Mouse (Mus musculus) hindbrain, postnatal 0 days (tissue): ENCODE data around the gene Atp9a. TPM values are rescaled to one million over a fixed set of nuclear protein-coding genes. Genes with fewer than 3 reads are reported as not detected.

Experiments used
- ATAC-seq: fragments of 200-750 bp; cut with Nextera tagmentation; 2 replicates; pipeline ENCODE4 v1.8.0; 2017; ENCODE audit warnings: mild to moderate bottlenecking, moderate TSS enrichment, moderate library complexity
- DNase-seq: peaks from one replicate; pipeline ENCODE4 v3.0.0-alpha.2; 2015; ENCODE audit warnings: low spot score
- H3K27ac ChIP-seq: fragments of 300-500 bp; sonication (generic); 2 replicates; pipeline ENCODE4 v1.5.1; 2014; ENCODE audit warnings: mild to moderate bottlenecking
- H3K27me3 ChIP-seq: fragments of 300-500 bp; sonication (generic); 2 replicates; pipeline ENCODE4 v1.6.1; 2014; ENCODE audit warnings: low read length, mixed read lengths; ENCODE audit not compliant: insufficient read depth
- H3K36me3 ChIP-seq: fragments of 300-500 bp; sonication (generic); 2 replicates; pipeline ENCODE4 v1.6.1; 2014; ENCODE audit warnings: low read length, mixed read lengths; ENCODE audit not compliant: insufficient read depth
- H3K4me1 ChIP-seq: fragments of 300-500 bp; sonication (generic); 2 replicates; pipeline ENCODE4 v1.6.1; 2014; ENCODE audit warnings: antibody characterized with exemption, low read length, mixed read lengths; ENCODE audit not compliant: insufficient read depth
- H3K4me2 ChIP-seq: fragments of 300-500 bp; sonication (generic); 2 replicates; pipeline ENCODE4 v1.6.1; 2014; ENCODE audit warnings: low read depth, mild to moderate bottlenecking, low read length, moderate library complexity, mixed read lengths
- H3K4me3 ChIP-seq: fragments of 300-500 bp; sonication (generic); 2 replicates; pipeline ENCODE4 v1.5.1; 2014; ENCODE audit warnings: low read length
- H3K9ac ChIP-seq: fragments of 300-500 bp; sonication (generic); replicated peaks from 2 replicates; pipeline ENCODE4 v1.6.1; 2014; ENCODE audit warnings: mild to moderate bottlenecking, low read length, moderate library complexity, mixed read lengths
- H3K9me3 ChIP-seq: fragments of 300-500 bp; sonication (generic); 2 replicates; pipeline ENCODE4 v1.6.1; 2016; ENCODE audit warnings: low read length, mixed read lengths
- CTCF ChIP-seq: IDR thresholded peaks from 2 replicates; pipeline ENCODE4 v1.5.1; 2016; ENCODE audit warnings: antibody characterized with exemption, control low read depth, low read depth
- WGBS: fragments of 180-500 bp; shearing (Covaris S2); extraction: QIAGEN DNeasy Blood & Tissue Kit; methylation state at CpG from one replicate; pipeline ENCODE4 v1.1.7; 2014; 5-methylcytosine and 5-hydroxymethylcytosine counted together
- polyA plus RNA-seq: library from polyadenylated mRNA; unstranded; fragments of >200 nt; fragmentation: Nextera tagmentation; extraction: Ambion mirVana; gene quantifications from 2 replicates; pipeline ENCODE4 v1.2.1, GENCODE M21; 2015
- total RNA-seq: library from RNA; depleted of rRNA; stranded (reverse); fragments of >200 nt; gene quantifications from 2 replicates; pipeline ENCODE4 v1.2.3, GENCODE M21; 2014

The Atp9a gene
- total and polyA plus RNA-seq, 2 experiments from 2014 or later, result 130 to 607 TPM

DNA sequence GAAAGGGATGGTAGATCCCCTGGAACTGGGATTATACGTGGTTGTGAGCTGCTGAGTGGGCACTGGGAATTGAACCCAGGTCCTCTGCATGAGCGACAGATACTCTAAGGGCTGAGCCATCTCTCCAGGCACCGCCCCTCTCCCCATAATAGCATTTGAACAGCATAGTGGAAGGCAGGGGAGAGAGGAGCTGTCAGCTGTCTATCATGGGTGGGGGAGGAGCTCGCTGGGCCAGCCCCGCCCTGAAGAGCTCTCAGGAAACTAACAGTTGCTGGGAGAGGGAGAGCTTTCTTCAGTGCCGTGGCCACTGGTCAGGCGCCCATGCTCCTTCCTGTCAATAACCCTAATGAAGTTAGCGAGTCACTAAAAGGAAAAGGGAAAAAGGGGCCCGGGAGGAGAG lies 34.4 kb downstream of the Atp9a start:
- Histone ChIP-seq H3K4me1 (no peaks in the 10 kb centered on the region), H3K9me3 (no peaks in the 10 kb centered on the region), H3K4me2 (no peak overlapping the region), H3K9ac (no peak overlapping the region), H3K27ac (no peak overlapping the region), H3K36me3 (peaks cover 27% of the 10 kb centered on the region), H3K27me3 (no peaks in the 10 kb centered on the region), H3K4me3 (no peak overlapping the region)
- no peak for TF ChIP-seq CTCF
- ATAC-seq, result no peak
- 52% methylated on average over 9 of the region's 9 CpGs for WGBS
- no peak for DNase-seq

DNA sequence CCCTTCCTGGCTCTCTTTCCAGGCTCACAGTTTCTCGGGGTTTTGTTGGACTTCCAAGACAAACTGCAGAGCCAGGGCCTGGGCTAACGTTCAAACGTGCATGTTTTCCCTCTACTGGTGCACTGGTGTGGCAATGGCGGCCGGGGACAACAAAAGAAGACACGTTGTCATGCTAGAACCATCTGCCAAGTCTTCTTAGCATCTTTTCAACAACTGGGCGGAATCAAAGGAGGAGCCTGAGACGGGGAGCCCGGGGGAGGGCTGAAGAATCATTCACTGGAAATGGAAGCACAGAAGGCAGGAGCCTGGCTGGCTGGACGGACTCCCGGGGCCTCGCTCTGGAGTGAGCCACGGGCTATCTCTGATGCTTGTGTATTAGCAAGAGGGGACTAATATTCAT lies 39.9 kb downstream of the Atp9a start:
- peak overlapping the region; percentile 67 for H3K27ac ChIP-seq
- no peak overlapping the region for H3K9ac ChIP-seq
- DNase-seq (peak; percentile 78), ATAC-seq (peak; percentile 87)
- TF ChIP-seq CTCF, result no peak
- H3K4me2 ChIP-seq, result 0 out of 2 replicates have a peak overlapping the region, but pooled peaks have one; percentile 10
- H3K4me3 ChIP-seq, result no peak overlapping the region
- 17% methylated on average over 13 of the region's 13 CpGs for WGBS
- H3K36me3 ChIP-seq, result peaks cover 23% of the 10 kb centered on the region
- H3K9me3 ChIP-seq, result no peaks in the 10 kb centered on the region
- no peaks in the 10 kb centered on the region for H3K4me1 ChIP-seq
- H3K27me3 ChIP-seq, result no peaks in the 10 kb centered on the region

- ATAC-seq (no peak), DNase-seq (no peak)
- Histone ChIP-seq H3K27ac (no peak overlapping the region), H3K36me3 (no peaks in the 10 kb centered on the region; the same call in 1 of the 2 replicates), H3K4me3 (no peak overlapping the region), H3K9me3 (no peaks in the 10 kb centered on the region), H3K4me1 (no peaks in the 10 kb centered on the region), H3K27me3 (no peaks in the 10 kb centered on the region), H3K9ac (no peak overlapping the region), H3K4me2 (no peak overlapping the region)
- no peak for TF ChIP-seq CTCF
- WGBS, result 79% methylated on average over 7 of the region's 7 CpGs
Measured at GRCm38 (mm10) chr2:168695027-168695403, 47.2 kb downstream of the Atp9a start.

GRCm38 (mm10) chr2:168694379-168695026 lies 47.7 kb downstream of the Atp9a start:
- H3K4me3 ChIP-seq, result no peak overlapping the region
- H3K36me3 ChIP-seq, result no peaks in the 10 kb centered on the region; the same call in 1 of the 2 replicates
- no peaks in the 10 kb centered on the region for H3K4me1 ChIP-seq
- ATAC-seq (0 out of 2 replicates have a peak, but pooled peaks have one; percentile 54), DNase-seq (peak; percentile 48)
- 12% methylated on average over 27 of the region's 27 CpGs for WGBS
- H3K9me3 ChIP-seq, result no peaks in the 10 kb centered on the region
- H3K4me2 ChIP-seq, result no peak overlapping the region
- no peak for TF ChIP-seq CTCF
- H3K27ac ChIP-seq, result no peak overlapping the region; the same call in 1 of the 2 replicates
- no peak overlapping the region for H3K9ac ChIP-seq
- no peaks in the 10 kb centered on the region for H3K27me3 ChIP-seq

DNA sequence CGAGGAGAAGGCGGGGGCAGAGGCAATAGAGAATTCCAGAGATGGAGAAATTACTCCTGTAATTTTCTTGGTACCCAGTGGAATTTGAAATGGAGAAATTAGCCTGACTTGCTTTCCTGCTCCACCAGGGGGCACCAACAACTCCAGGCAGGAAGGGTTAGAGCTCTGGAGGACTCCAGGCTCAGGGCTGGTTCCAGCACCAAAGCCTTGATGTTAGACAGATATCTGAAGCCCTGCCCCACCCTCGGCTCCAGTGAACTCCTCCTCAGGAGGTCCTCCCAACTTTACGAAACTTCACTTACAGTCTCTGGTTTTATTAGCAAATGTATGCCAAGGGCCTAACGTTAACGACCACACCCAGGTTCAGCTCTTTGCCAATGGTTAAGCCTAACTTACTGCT lies 50.4 kb downstream of the Atp9a start:
- ATAC-seq, result peak; percentile 58; the same call in 1 of the 2 replicates
- WGBS, result 49% methylated on average over 6 of the region's 6 CpGs
- H3K4me2 ChIP-seq, result no peak overlapping the region
- H3K4me3 ChIP-seq, result no peak overlapping the region
- H3K9me3 ChIP-seq, result no peaks in the 10 kb centered on the region
- peak; percentile 80 for DNase-seq
- H3K4me1 ChIP-seq, result no peaks in the 10 kb centered on the region
- H3K36me3 ChIP-seq, result peaks cover 3% of the 10 kb centered on the region
- H3K27ac ChIP-seq, result no peak overlapping the region
- TF ChIP-seq CTCF, result peak; percentile 85
- no peak overlapping the region for H3K9ac ChIP-seq
- H3K27me3 ChIP-seq, result no peaks in the 10 kb centered on the region

DNA sequence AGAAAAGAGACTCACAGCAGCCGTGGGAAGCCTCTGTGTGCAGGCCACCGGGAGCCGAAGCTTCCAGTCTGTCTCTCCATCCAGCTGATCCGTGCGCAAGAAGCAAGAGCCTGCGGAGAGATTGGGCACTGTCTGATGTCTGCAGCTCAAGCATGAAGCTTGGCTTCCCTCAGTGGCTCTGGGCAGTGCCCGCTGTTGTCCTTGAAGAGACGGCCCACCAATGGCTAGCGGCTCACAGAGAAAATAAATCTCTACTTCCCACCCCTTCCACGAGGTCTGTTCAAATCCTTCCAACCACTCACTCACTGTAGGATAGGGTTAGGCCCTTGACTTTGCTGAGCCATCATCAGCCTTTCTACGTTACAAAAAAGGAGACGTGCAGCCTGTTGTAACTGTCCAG lies 54.9 kb downstream of the Atp9a start:
- peaks cover 3% of the 10 kb centered on the region; the same call in 1 of the 2 replicates for H3K36me3 ChIP-seq
- H3K27ac ChIP-seq, result no peak overlapping the region
- no peaks in the 10 kb centered on the region for H3K9me3 ChIP-seq
- TF ChIP-seq CTCF, result no peak
- no peak overlapping the region for H3K4me3 ChIP-seq
- WGBS, result 59% methylated on average over 12 of the region's 12 CpGs
- H3K9ac ChIP-seq, result no peak overlapping the region
- no peak overlapping the region for H3K4me2 ChIP-seq
- no peaks in the 10 kb centered on the region for H3K4me1 ChIP-seq
- no peak for DNase-seq
- H3K27me3 ChIP-seq, result no peaks in the 10 kb centered on the region
- no peak for ATAC-seq

DNA sequence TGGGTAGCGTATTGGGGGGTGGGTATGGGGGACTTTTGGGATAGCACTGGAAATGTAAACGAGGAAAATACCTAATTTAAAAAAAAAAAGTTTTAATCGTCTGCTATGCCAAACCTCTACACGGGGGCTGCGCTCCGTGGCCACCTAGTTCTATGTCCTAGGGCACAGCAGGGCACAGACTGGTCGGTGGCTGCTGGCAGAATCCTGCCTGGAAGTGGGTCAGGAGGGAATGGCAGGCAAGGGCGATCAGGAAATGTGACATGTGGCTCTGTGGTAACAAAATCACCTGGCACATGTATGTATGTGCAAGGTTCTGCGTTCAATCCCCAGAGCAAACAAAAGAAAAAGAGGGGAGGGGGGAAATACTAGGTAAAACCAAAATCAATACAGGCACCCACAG lies 56.3 kb downstream of the Atp9a start:
- no peak overlapping the region for H3K4me3 ChIP-seq
- H3K4me1 ChIP-seq, result no peaks in the 10 kb centered on the region
- peaks cover 11% of the 10 kb centered on the region for H3K36me3 ChIP-seq
- H3K9me3 ChIP-seq, result no peaks in the 10 kb centered on the region
- WGBS, result 91% methylated on average over 9 of the region's 9 CpGs
- no peak overlapping the region for H3K4me2 ChIP-seq
- H3K27ac ChIP-seq, result no peak overlapping the region
- no peaks in the 10 kb centered on the region for H3K27me3 ChIP-seq
- DNase-seq (no peak), ATAC-seq (no peak)
- TF ChIP-seq CTCF, result no peak
- H3K9ac ChIP-seq, result no peak overlapping the region
